Mouse (Mus musculus) central nervous system, embryonic 11.5 days (tissue): ENCODE results near the gene Gpd1l. TPM values are rescaled to one million over a fixed set of nuclear protein-coding genes. Genes with fewer than 3 reads are reported as not detected.

Experiments
- polyA plus RNA-seq: library from polyadenylated mRNA; depleted of rRNA; stranded (reverse); fragments of >200 nt; gene quantifications from 2 replicates; pipeline ENCODE4 v1.2.3, GENCODE M21; 2012; rRNA removed

Gene Gpd1l
- 12.0 and 12.7 TPM in 2 replicates for polyA plus RNA-seq

DNA sequence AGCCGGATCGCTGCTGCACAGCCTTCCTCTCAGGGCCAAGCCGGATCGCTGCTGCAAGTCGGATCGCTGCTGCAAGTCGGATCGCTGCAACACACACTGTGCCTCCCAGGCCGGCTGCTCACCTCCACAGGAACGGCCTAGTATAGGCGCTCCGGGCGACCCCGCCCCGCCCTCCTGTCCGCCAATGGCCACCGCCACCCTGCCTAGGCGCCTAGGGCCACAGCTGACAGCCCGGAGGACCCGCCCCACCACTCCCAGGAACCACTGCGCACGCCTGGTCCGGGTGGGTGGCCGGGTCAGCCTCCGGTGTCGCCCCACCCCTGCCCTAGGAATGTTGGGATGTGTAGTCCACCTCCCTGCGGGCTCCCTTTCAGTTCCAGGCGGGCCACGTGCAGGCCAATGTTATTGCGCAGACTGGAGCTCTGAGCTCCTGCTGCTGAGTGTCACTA lies at the start of gene Gpd1l:
TSS of gene Gpd1l (minus strand) at position 265 of the 449 bp plus-strand sequence.

DNA sequence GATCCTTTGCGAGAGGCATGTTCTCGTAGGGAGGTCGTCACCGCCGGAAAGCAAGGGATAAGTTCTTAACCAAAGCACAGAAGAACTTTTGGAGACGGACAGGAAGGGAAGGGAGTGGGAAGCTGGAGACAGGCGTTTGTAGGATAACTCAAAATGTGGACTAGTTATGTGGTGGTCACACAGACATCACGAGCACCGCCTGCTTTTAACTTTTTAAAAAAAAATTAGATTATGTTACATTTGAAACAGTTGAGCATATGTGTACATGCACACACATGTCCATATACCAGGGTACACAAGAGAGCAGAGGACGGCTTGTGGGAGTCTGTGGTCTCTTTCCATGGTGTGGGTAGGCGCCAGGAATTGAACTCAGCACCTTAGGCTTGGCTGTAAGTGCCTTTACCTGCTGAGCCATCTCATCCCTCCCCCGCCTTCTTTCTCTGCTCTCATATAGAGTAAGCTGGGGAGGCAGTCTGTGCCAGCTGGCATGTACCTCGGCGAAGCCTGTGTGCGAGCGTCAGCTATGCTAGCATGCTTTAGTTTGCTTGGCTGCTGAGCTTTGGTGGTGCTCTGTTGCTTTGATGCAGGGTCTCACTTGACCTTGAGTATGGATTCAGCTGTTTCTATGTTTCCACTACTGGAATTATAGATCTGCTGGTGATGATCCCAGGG lies 49.0 kb upstream of the Gpd1l start, which contains the start of gene Rps27rt:
TSS of gene Rps27rt (minus strand) at position 51 of the 672 bp plus-strand sequence.

DNA sequence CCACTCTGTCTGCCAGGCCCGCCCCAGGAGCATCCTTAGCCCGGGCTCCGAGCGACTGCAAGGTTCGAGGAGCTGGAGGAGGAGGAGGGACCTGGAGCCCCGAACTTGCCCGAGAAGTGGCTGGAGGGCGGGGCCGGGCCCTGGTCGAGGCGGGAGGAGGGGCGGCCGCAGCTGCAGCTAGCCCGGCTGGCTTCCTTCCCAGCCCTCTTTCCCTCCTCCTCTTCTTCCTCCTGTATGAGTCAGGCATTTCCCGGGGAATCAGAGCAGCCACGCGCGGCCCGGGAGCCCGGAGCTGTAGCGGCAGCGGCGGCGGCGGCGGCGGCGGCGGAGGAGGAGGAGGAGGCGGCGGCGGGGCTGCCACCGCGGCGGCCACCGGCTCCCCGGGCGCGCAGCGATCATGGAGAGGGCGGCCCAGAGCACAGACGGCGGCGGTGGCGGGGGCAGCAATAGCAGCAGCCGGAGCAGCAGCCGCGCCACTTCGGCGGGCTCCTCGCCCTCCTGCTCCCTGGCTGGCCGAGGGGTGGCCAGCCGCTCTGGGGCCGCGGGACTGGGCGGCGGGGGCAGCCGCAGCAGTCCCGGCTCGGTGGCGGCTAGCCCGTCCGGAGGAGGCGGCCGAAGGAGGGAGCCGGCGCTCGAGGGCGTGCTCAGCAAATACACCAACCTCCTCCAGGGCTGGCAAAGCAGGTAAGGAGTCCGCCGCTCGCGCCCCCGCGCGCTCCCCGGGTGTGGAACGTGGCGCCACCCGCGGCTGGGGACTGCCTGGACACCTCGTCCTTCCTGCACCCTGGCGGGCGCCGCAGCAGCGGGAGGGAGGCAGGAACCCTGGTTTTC lies 44.7 kb upstream of the Gpd1l start, which contains the start of gene Osbpl10:
TSS of gene Osbpl10 (plus strand) at position 289 of the 831 bp plus-strand sequence.

Other genes with a start within 250 kb of the Gpd1l start
- gene Dync1li1, start 245.2 kb downstream of the Gpd1l start, polyA plus RNA-seq = 57.8 and 58.4 TPM in 2 replicates
- gene Cmtm6, start 202.9 kb downstream of the Gpd1l start, polyA plus RNA-seq = 15.9 and 20.5 TPM in 2 replicates
- 27.4 and 53.7 TPM in 2 replicates for gene Cmtm7, start 152.1 kb downstream of the Gpd1l start, polyA plus RNA-seq
- gene Cmtm8, start 89.8 kb downstream of the Gpd1l start, polyA plus RNA-seq = 12.0 and 12.4 TPM in 2 replicates
- 4.3 and 4.4 TPM in 2 replicates for gene Osbpl10, start 44.6 kb upstream of the Gpd1l start, polyA plus RNA-seq
- gene Rps27rt, start 48.8 kb upstream of the Gpd1l start, polyA plus RNA-seq = 16.9 and 44.1 TPM in 2 replicates